In the genomic region with DNA sequence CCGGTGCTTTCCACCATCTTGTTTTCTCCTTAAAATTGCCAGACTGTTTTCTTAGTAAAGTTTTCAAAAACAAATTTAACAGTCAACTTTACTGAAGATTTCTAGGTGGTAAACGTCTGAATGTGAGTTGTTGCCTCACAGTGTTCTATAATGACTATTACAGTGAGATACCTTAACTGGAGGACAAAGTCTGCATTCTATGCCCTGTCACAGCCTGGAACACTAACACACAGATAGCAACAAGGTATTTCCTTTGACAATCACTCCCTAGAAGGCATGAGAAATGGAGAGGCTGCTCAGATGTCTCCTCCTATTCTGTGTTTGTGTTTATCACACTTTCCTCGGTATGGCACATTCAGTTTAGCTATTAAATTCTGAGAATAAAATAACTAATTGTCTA, we compare ENCODE assay signal across 31 mouse cellular contexts.
"Had no signal": no experiment of that assay in that cellular context is flagged by ENCODE, and none has a peak within 500 bp of the region (broad histone marks: within the 10 kb centered on the region; RNA-seq: fewer than 3 reads in every experiment).

No protein-coding gene starts in this region.

- H3K4me3 ChIP-seq: heart, embryonic 10.5 days; heart, embryonic 12.5 days; heart, embryonic 13.5 days; heart, embryonic 15.5 days; hindbrain, embryonic 10.5 days; hindbrain, embryonic 12.5 days; hindbrain, embryonic 13.5 days; hindbrain, embryonic 15.5 days; kidney, embryonic 15.5 days; layer of hippocampus, adult 2 months; left cerebral cortex, adult 2 months had no signal

- H3K9me3 ChIP-seq: heart, embryonic 10.5 days; heart, embryonic 12.5 days; heart, embryonic 13.5 days; heart, embryonic 15.5 days; hindbrain, embryonic 10.5 days; hindbrain, embryonic 12.5 days; hindbrain, embryonic 13.5 days; hindbrain, embryonic 15.5 days; kidney, embryonic 15.5 days had no signal

- H3K36me3 ChIP-seq: heart, embryonic 10.5 days; heart, embryonic 12.5 days; heart, embryonic 13.5 days; heart, embryonic 15.5 days; hindbrain, embryonic 10.5 days; hindbrain, embryonic 12.5 days; hindbrain, embryonic 13.5 days; hindbrain, embryonic 15.5 days; kidney, embryonic 15.5 days had no signal

- H3K27me3 ChIP-seq: heart, embryonic 12.5 days; heart, embryonic 13.5 days; heart, embryonic 15.5 days; hindbrain, embryonic 12.5 days; hindbrain, embryonic 13.5 days; hindbrain, embryonic 15.5 days; kidney, embryonic 15.5 days had no signal

- H3K9ac ChIP-seq: heart, embryonic 12.5 days; heart, embryonic 13.5 days; heart, embryonic 15.5 days; hindbrain, embryonic 12.5 days; hindbrain, embryonic 13.5 days; hindbrain, embryonic 14.5 days; hindbrain, embryonic 15.5 days; kidney, embryonic 15.5 days had no signal

- ATAC-seq: hindbrain, embryonic 16.5 days; hindbrain, postnatal 0 days; inflammation-experienced regulatory T-cells, adult 6 months had no signal

- H3K27ac ChIP-seq: heart, embryonic 10.5 days; heart, embryonic 13.5 days; heart, embryonic 15.5 days; hindbrain, embryonic 10.5 days; hindbrain, embryonic 12.5 days; hindbrain, embryonic 13.5 days; hindbrain, embryonic 14.5 days; hindbrain, embryonic 15.5 days; hindbrain, postnatal 0 days; kidney, embryonic 15.5 days; kidney, postnatal 0 days; layer of hippocampus, adult 2 months; left cerebral cortex, adult 2 months had no signal

- H3K4me2 ChIP-seq: heart, embryonic 11.5 days; heart, embryonic 12.5 days; heart, embryonic 13.5 days; heart, embryonic 15.5 days; hindbrain, embryonic 12.5 days; hindbrain, embryonic 13.5 days; hindbrain, embryonic 14.5 days; hindbrain, embryonic 15.5 days; kidney, embryonic 15.5 days had no signal

- DNase-seq: heart, postnatal 10 days; heart, postnatal 14 days; heart, postnatal 36 days; heart, postnatal 4 days; kidney, adult 11 months; kidney, adult 18-20 months; kidney, adult 8-10 months; kidney, postnatal 10 days; kidney, postnatal 14 days; kidney, postnatal 25 days; kidney, postnatal 36 days; kidney, postnatal 4 days; layer of hippocampus, adult 9-11 months; layer of hippocampus, postnatal 36 days had no signal

- H3K4me1 ChIP-seq: heart, embryonic 10.5 days; heart, embryonic 12.5 days; heart, embryonic 13.5 days; heart, embryonic 15.5 days; hindbrain, embryonic 10.5 days; hindbrain, embryonic 12.5 days; hindbrain, embryonic 13.5 days; hindbrain, embryonic 15.5 days; kidney, embryonic 15.5 days had no signal
